Mouse (Mus musculus): ENCODE measurements around the gene Nrip1. TPM values are rescaled to one million over a fixed set of nuclear protein-coding genes. Genes with fewer than 3 reads are reported as not detected.

The Nrip1 gene
- total and polyA plus RNA-seq, 2 experiments from 2014 or later = 29.5 to 33.7 TPM

- WGBS = 93% methylated on average over 10 of the region's 10 CpGs
- TF ChIP-seq CTCF (IDR thresholded peaks at IDR 0.05) = no peak
- H3K9me3 ChIP-seq (ENCODE audit: low read length) = no peaks in the 10 kb centered on the region
- no peaks in the 10 kb centered on the region for H3K4me1 ChIP-seq (ENCODE audit: insufficient read depth, low read length)
- ATAC-seq (ENCODE audit: low FRiP score) (no peak), DNase-seq (ENCODE audit: low spot score) (peak; percentile 66)
- no peak overlapping the region for H3K9ac ChIP-seq (replicated peaks; ENCODE audit: low read length, poor library complexity, severe bottlenecking)
- H3K36me3 ChIP-seq (ENCODE audit: insufficient read depth, low read length) = no peaks in the 10 kb centered on the region
- H3K4me2 ChIP-seq (ENCODE audit: low read depth, low read length, poor library complexity, severe bottlenecking) = no peak overlapping the region
- no peak overlapping the region for H3K4me3 ChIP-seq (ENCODE audit: low read depth, low read length)
- no peaks in the 10 kb centered on the region for H3K27me3 ChIP-seq (ENCODE audit: insufficient read depth, low read length)
- no peak overlapping the region for H3K27ac ChIP-seq (ENCODE audit: low read depth, low read length)
These were observed 121.8 kb downstream of the Nrip1 start for GRCm38 (mm10) chr16:76251826-76252225.

- Histone ChIP-seq H3K27ac (ENCODE audit: low read depth, low read length) (no peak overlapping the region), H3K27me3 (ENCODE audit: insufficient read depth, low read length) (no peaks in the 10 kb centered on the region), H3K4me1 (ENCODE audit: insufficient read depth, low read length) (no peaks in the 10 kb centered on the region), H3K36me3 (ENCODE audit: insufficient read depth, low read length) (no peaks in the 10 kb centered on the region), H3K4me2 (ENCODE audit: low read depth, low read length, poor library complexity, severe bottlenecking) (no peak overlapping the region), H3K9ac (replicated peaks; ENCODE audit: low read length, poor library complexity, severe bottlenecking) (no peak overlapping the region), H3K4me3 (ENCODE audit: low read depth, low read length) (no peak overlapping the region), H3K9me3 (ENCODE audit: low read length) (no peaks in the 10 kb centered on the region)
- DNase-seq (ENCODE audit: low spot score) (no peak), ATAC-seq (ENCODE audit: low FRiP score) (no peak)
- 88% methylated on average over 18 of the region's 18 CpGs for WGBS
- TF ChIP-seq CTCF (IDR thresholded peaks at IDR 0.05) = no peak
These were observed 124.1 kb downstream of the Nrip1 start for GRCm38 (mm10) chr16:76249345-76250091.

GRCm38 (mm10) chr16:76242850-76243249, 130.8 kb downstream of the Nrip1 start:
- WGBS = 93% methylated on average over 2 of the region's 2 CpGs
- Histone ChIP-seq H3K4me2 (ENCODE audit: low read depth, low read length, poor library complexity, severe bottlenecking) (no peak overlapping the region), H3K4me1 (ENCODE audit: insufficient read depth, low read length) (no peaks in the 10 kb centered on the region), H3K9ac (replicated peaks; ENCODE audit: low read length, poor library complexity, severe bottlenecking) (no peak overlapping the region), H3K27ac (ENCODE audit: low read depth, low read length) (no peak overlapping the region), H3K27me3 (ENCODE audit: insufficient read depth, low read length) (no peaks in the 10 kb centered on the region), H3K36me3 (ENCODE audit: insufficient read depth, low read length) (no peaks in the 10 kb centered on the region), H3K4me3 (ENCODE audit: low read depth, low read length) (no peak overlapping the region), H3K9me3 (ENCODE audit: low read length) (no peaks in the 10 kb centered on the region)
- ATAC-seq (ENCODE audit: low FRiP score) (no peak), DNase-seq (ENCODE audit: low spot score) (no peak)
- no peak for TF ChIP-seq CTCF (IDR thresholded peaks at IDR 0.05)

- Histone ChIP-seq H3K36me3 (ENCODE audit: insufficient read depth, low read length) (no peaks in the 10 kb centered on the region), H3K4me2 (ENCODE audit: low read depth, low read length, poor library complexity, severe bottlenecking) (no peak overlapping the region), H3K27ac (ENCODE audit: low read depth, low read length) (no peak overlapping the region), H3K4me3 (ENCODE audit: low read depth, low read length) (no peak overlapping the region), H3K9me3 (ENCODE audit: low read length) (no peaks in the 10 kb centered on the region), H3K27me3 (ENCODE audit: insufficient read depth, low read length) (no peaks in the 10 kb centered on the region), H3K4me1 (ENCODE audit: insufficient read depth, low read length) (no peaks in the 10 kb centered on the region), H3K9ac (replicated peaks; ENCODE audit: low read length, poor library complexity, severe bottlenecking) (no peak overlapping the region)
- DNase-seq (ENCODE audit: low spot score) (no peak), ATAC-seq (ENCODE audit: low FRiP score) (no peak)
- 77% methylated on average over 4 of the region's 4 CpGs for WGBS
- no peak for TF ChIP-seq CTCF (IDR thresholded peaks at IDR 0.05)
These were observed 132.4 kb downstream of the Nrip1 start for GRCm38 (mm10) chr16:76241266-76241665.

- DNase-seq (ENCODE audit: low spot score) (no peak), ATAC-seq (ENCODE audit: low FRiP score) (no peak)
- no peaks in the 10 kb centered on the region for H3K4me1 ChIP-seq (ENCODE audit: insufficient read depth, low read length)
- 80% methylated on average over 8 of the region's 8 CpGs for WGBS
- no peaks in the 10 kb centered on the region for H3K27me3 ChIP-seq (ENCODE audit: insufficient read depth, low read length)
- H3K27ac ChIP-seq (ENCODE audit: low read depth, low read length) = no peak overlapping the region
- H3K4me3 ChIP-seq (ENCODE audit: low read depth, low read length) = no peak overlapping the region
- no peak overlapping the region for H3K9ac ChIP-seq (replicated peaks; ENCODE audit: low read length, poor library complexity, severe bottlenecking)
- H3K9me3 ChIP-seq (ENCODE audit: low read length) = no peaks in the 10 kb centered on the region
- H3K4me2 ChIP-seq (ENCODE audit: low read depth, low read length, poor library complexity, severe bottlenecking) = no peak overlapping the region
- H3K36me3 ChIP-seq (ENCODE audit: insufficient read depth, low read length) = no peaks in the 10 kb centered on the region
- no peak for TF ChIP-seq CTCF (IDR thresholded peaks at IDR 0.05)
These were observed 134.3 kb downstream of the Nrip1 start for GRCm38 (mm10) chr16:76239353-76239752.

- H3K9ac ChIP-seq (replicated peaks; ENCODE audit: low read length, poor library complexity, severe bottlenecking) = no peak overlapping the region
- ATAC-seq (ENCODE audit: low FRiP score) (no peak), DNase-seq (ENCODE audit: low spot score) (no peak)
- H3K27me3 ChIP-seq (ENCODE audit: insufficient read depth, low read length) = no peaks in the 10 kb centered on the region
- no peak for TF ChIP-seq CTCF (IDR thresholded peaks at IDR 0.05)
- no peaks in the 10 kb centered on the region for H3K4me1 ChIP-seq (ENCODE audit: insufficient read depth, low read length)
- no peak overlapping the region for H3K4me2 ChIP-seq (ENCODE audit: low read depth, low read length, poor library complexity, severe bottlenecking)
- 93% methylated on average over 4 of the region's 4 CpGs for WGBS
- H3K9me3 ChIP-seq (ENCODE audit: low read length) = no peaks in the 10 kb centered on the region
- H3K4me3 ChIP-seq (ENCODE audit: low read depth, low read length) = no peak overlapping the region
- no peaks in the 10 kb centered on the region for H3K36me3 ChIP-seq (ENCODE audit: insufficient read depth, low read length)
- no peak overlapping the region for H3K27ac ChIP-seq (ENCODE audit: low read depth, low read length)
These were observed 134.8 kb downstream of the Nrip1 start for GRCm38 (mm10) chr16:76238784-76239183.

Measured in midbrain, postnatal 0 days (tissue).